Mouse (Mus musculus): ENCODE measurements at regions not wholly inside any gene's neighbourhood (a gene's known extent, or its start where the extent isn't known, plus 50 kb on each side); places are given as distances from the start of the nearest gene placed in this dataset.

GRCm38 (mm10) chr12:14088960-14089359 is 62.9 kb downstream of the Fam84a start:
- no peak for DNase-seq
- Histone ChIP-seq H3K4me3 (replicated peaks; ENCODE audit: extremely low read depth, low read depth, low read length) (no peak overlapping the region), H3K4me1 (ENCODE audit: control insufficient read depth, insufficient read depth, low read length) (no peaks in the 10 kb centered on the region)
- TF ChIP-seq CTCF (IDR thresholded peaks at IDR 0.05; ENCODE audit: insufficient read depth, low read length) (no peak), POLR2A (IDR thresholded peaks at IDR 0.05; ENCODE audit: borderline replicate concordance, extremely low read depth, low read depth, low read length) (no peak)
- 51% methylated on average over 2 of the region's 2 CpGs for WGBS

- TF ChIP-seq CTCF (IDR thresholded peaks at IDR 0.05; ENCODE audit: insufficient read depth, low read length) (no peak), POLR2A (IDR thresholded peaks at IDR 0.05; ENCODE audit: borderline replicate concordance, extremely low read depth, low read depth, low read length) (no peak)
- H3K4me1 ChIP-seq (ENCODE audit: control insufficient read depth, insufficient read depth, low read length): no peaks in the 10 kb centered on the region
- no peak for DNase-seq
- WGBS: 72% methylated on average over 3 of the region's 3 CpGs
- no peak overlapping the region for H3K4me3 ChIP-seq (replicated peaks; ENCODE audit: extremely low read depth, low read depth, low read length)
Measured at GRCm38 (mm10) chr12:14082771-14083170, 69.1 kb downstream of the Fam84a start.

- Histone ChIP-seq H3K4me1 (ENCODE audit: control insufficient read depth, insufficient read depth, low read length) (no peaks in the 10 kb centered on the region), H3K4me3 (replicated peaks; ENCODE audit: extremely low read depth, low read depth, low read length) (no peak overlapping the region)
- 64% methylated on average over 1 of the region's 1 CpGs for WGBS
- no peak for TF ChIP-seq POLR2A (IDR thresholded peaks at IDR 0.05; ENCODE audit: borderline replicate concordance, extremely low read depth, low read depth, low read length)
- no peak for DNase-seq
Measured at GRCm38 (mm10) chr12:14079892-14080291, 72.0 kb downstream of the Fam84a start.

GRCm38 (mm10) chr12:14069049-14069448 is 82.8 kb downstream of the Fam84a start:
- TF ChIP-seq POLR2A (IDR thresholded peaks at IDR 0.05; ENCODE audit: borderline replicate concordance, extremely low read depth, low read depth, low read length) (no peak), CTCF (IDR thresholded peaks at IDR 0.05; ENCODE audit: insufficient read depth, low read length) (no peak)
- no peak overlapping the region for H3K4me3 ChIP-seq (replicated peaks; ENCODE audit: extremely low read depth, low read depth, low read length)
- WGBS: 53% methylated on average over 4 of the region's 4 CpGs
- no peak for DNase-seq
- no peaks in the 10 kb centered on the region for H3K4me1 ChIP-seq (ENCODE audit: control insufficient read depth, insufficient read depth, low read length)

GRCm38 (mm10) chr12:14065401-14065800 is 86.5 kb downstream of the Fam84a start:
- Histone ChIP-seq H3K4me3 (replicated peaks; ENCODE audit: extremely low read depth, low read depth, low read length) (no peak overlapping the region), H3K4me1 (ENCODE audit: control insufficient read depth, insufficient read depth, low read length) (no peaks in the 10 kb centered on the region)
- WGBS: 54% methylated on average over 3 of the region's 3 CpGs
- TF ChIP-seq POLR2A (IDR thresholded peaks at IDR 0.05; ENCODE audit: borderline replicate concordance, extremely low read depth, low read depth, low read length): no peak
- TF ChIP-seq CTCF (IDR thresholded peaks at IDR 0.05; ENCODE audit: insufficient read depth, low read length): no peak
- DNase-seq: no peak

- H3K4me1 ChIP-seq (ENCODE audit: control insufficient read depth, insufficient read depth, low read length): no peaks in the 10 kb centered on the region
- 66% methylated on average over 4 of the region's 4 CpGs for WGBS
- no peak for DNase-seq
- H3K4me3 ChIP-seq (replicated peaks; ENCODE audit: extremely low read depth, low read depth, low read length): no peak overlapping the region
- TF ChIP-seq POLR2A (IDR thresholded peaks at IDR 0.05; ENCODE audit: borderline replicate concordance, extremely low read depth, low read depth, low read length) (no peak), CTCF (IDR thresholded peaks at IDR 0.05; ENCODE audit: insufficient read depth, low read length) (no peak)
Measured at GRCm38 (mm10) chr12:14063276-14063675, 88.6 kb downstream of the Fam84a start.

- Histone ChIP-seq H3K4me1 (ENCODE audit: control insufficient read depth, insufficient read depth, low read length) (no peaks in the 10 kb centered on the region), H3K4me3 (replicated peaks; ENCODE audit: extremely low read depth, low read depth, low read length) (no peak overlapping the region)
- 34% methylated on average over 4 of the region's 4 CpGs for WGBS
- TF ChIP-seq CTCF (IDR thresholded peaks at IDR 0.05; ENCODE audit: insufficient read depth, low read length): no peak
- TF ChIP-seq POLR2A (IDR thresholded peaks at IDR 0.05; ENCODE audit: borderline replicate concordance, extremely low read depth, low read depth, low read length): no peak
- DNase-seq: no peak
Measured at GRCm38 (mm10) chr12:14056116-14056515, 95.7 kb downstream of the Fam84a start.

GRCm38 (mm10) chr12:14032363-14032762 is 119.5 kb downstream of the Fam84a start:
- 77% methylated on average over 1 of the region's 1 CpGs for WGBS
- Histone ChIP-seq H3K4me1 (ENCODE audit: control insufficient read depth, insufficient read depth, low read length) (no peaks in the 10 kb centered on the region), H3K4me3 (replicated peaks; ENCODE audit: extremely low read depth, low read depth, low read length) (no peak overlapping the region)
- no peak for DNase-seq
- TF ChIP-seq POLR2A (IDR thresholded peaks at IDR 0.05; ENCODE audit: borderline replicate concordance, extremely low read depth, low read depth, low read length) (no peak), CTCF (IDR thresholded peaks at IDR 0.05; ENCODE audit: insufficient read depth, low read length) (no peak)

GRCm38 (mm10) chr12:14015271-14015670 is 136.6 kb downstream of the Fam84a start:
- TF ChIP-seq POLR2A (IDR thresholded peaks at IDR 0.05; ENCODE audit: borderline replicate concordance, extremely low read depth, low read depth, low read length) (no peak), CTCF (IDR thresholded peaks at IDR 0.05; ENCODE audit: insufficient read depth, low read length) (no peak)
- no peak for DNase-seq
- H3K4me1 ChIP-seq (ENCODE audit: control insufficient read depth, insufficient read depth, low read length): no peaks in the 10 kb centered on the region
- no peak overlapping the region for H3K4me3 ChIP-seq (replicated peaks; ENCODE audit: extremely low read depth, low read depth, low read length)

- no peaks in the 10 kb centered on the region for H3K4me1 ChIP-seq (ENCODE audit: control insufficient read depth, insufficient read depth, low read length)
- no peak overlapping the region for H3K4me3 ChIP-seq (replicated peaks; ENCODE audit: extremely low read depth, low read depth, low read length)
- TF ChIP-seq POLR2A (IDR thresholded peaks at IDR 0.05; ENCODE audit: borderline replicate concordance, extremely low read depth, low read depth, low read length): no peak
- no peak for DNase-seq
- WGBS: 33% methylated on average over 1 of the region's 1 CpGs
Measured at GRCm38 (mm10) chr12:14005991-14006390, 145.9 kb downstream of the Fam84a start.

- 48% methylated on average over 1 of the region's 1 CpGs for WGBS
- DNase-seq: no peak
- TF ChIP-seq POLR2A (IDR thresholded peaks at IDR 0.05; ENCODE audit: borderline replicate concordance, extremely low read depth, low read depth, low read length) (no peak), CTCF (IDR thresholded peaks at IDR 0.05; ENCODE audit: insufficient read depth, low read length) (no peak)
- Histone ChIP-seq H3K4me1 (ENCODE audit: control insufficient read depth, insufficient read depth, low read length) (no peaks in the 10 kb centered on the region), H3K4me3 (replicated peaks; ENCODE audit: extremely low read depth, low read depth, low read length) (no peak overlapping the region)
Measured at GRCm38 (mm10) chr12:14001672-14002071, 150.2 kb downstream of the Fam84a start.
